Mouse (Mus musculus) midbrain, embryonic 12.5 days (tissue): ENCODE results near the gene Dock6. TPM values are rescaled to one million over a fixed set of nuclear protein-coding genes. Genes with fewer than 3 reads are reported as not detected.
A peak's percentile ranks its signal among the peaks of the same experiment; 100 is the strongest.
"Not testable (repeated sequence)": the region's sequence is repeated elsewhere in the genome, so short reads cannot be mapped to it uniquely, and the experiment has no call there.

ENCODE experiments used
- ATAC-seq: fragments of 200-750 bp; cut with Nextera tagmentation; 2 replicates; pipeline ENCODE4 v1.8.0; 2017; ENCODE audit warnings: low read depth, moderate TSS enrichment, moderate library complexity; ENCODE audit not compliant: low FRiP score
- H3K27ac ChIP-seq: fragments of 300-500 bp; sonication (generic); replicated peaks from 2 replicates; pipeline ENCODE4 v1.5.1; 2016; ENCODE audit warnings: mild to moderate bottlenecking
- H3K27me3 ChIP-seq: fragments of 300-500 bp; sonication (generic); 2 replicates; pipeline ENCODE4 v1.6.1; 2016; ENCODE audit warnings: mild to moderate bottlenecking
- H3K36me3 ChIP-seq: fragments of 300-500 bp; sonication (generic); 2 replicates; pipeline ENCODE4 v1.6.1; 2016
- H3K4me1 ChIP-seq: fragments of 300-500 bp; sonication (generic); 2 replicates; pipeline ENCODE4 v1.6.1; 2016
- H3K4me2 ChIP-seq: fragments of 300-500 bp; sonication (generic); replicated peaks from 2 replicates; pipeline ENCODE4 v1.6.1; 2016; ENCODE audit warnings: mild to moderate bottlenecking, moderate library complexity
- H3K4me3 ChIP-seq: fragments of 300-500 bp; sonication (generic); 2 replicates; pipeline ENCODE4 v1.5.1; 2016; ENCODE audit warnings: mild to moderate bottlenecking
- H3K9ac ChIP-seq: fragments of 300-500 bp; sonication (generic); replicated peaks from 2 replicates; pipeline ENCODE4 v1.6.1; 2016; ENCODE audit warnings: mild to moderate bottlenecking, moderate library complexity
- H3K9me3 ChIP-seq: fragments of 300-500 bp; sonication (generic); 2 replicates; pipeline ENCODE4 v1.6.1; 2016; ENCODE audit warnings: mild to moderate bottlenecking
- WGBS: fragments of 180-500 bp; shearing (Covaris S2); methylation state at CpG from one replicate; pipeline ENCODE4 v1.1.7; 2016; 5-methylcytosine and 5-hydroxymethylcytosine counted together
- polyA plus RNA-seq: library from polyadenylated mRNA; unstranded; fragments of >200 nt; fragmentation: Nextera tagmentation; extraction: Ambion mirVana; gene quantifications from 2 replicates; pipeline ENCODE4 v1.2.1, GENCODE M21; 2016

Gene Dock6
- polyA plus RNA-seq, 1 experiment from 2014 or later, result 24.5 TPM

- H3K4me2 ChIP-seq, result no peak overlapping the region
- 39% methylated on average over 13 of the region's 13 CpGs for WGBS
- no peak overlapping the region for H3K9ac ChIP-seq
- no peaks in the 10 kb centered on the region for H3K27me3 ChIP-seq
- no peaks in the 10 kb centered on the region for H3K4me1 ChIP-seq
- H3K36me3 ChIP-seq, result no peaks in the 10 kb centered on the region
- no peaks in the 10 kb centered on the region for H3K9me3 ChIP-seq
- no peak overlapping the region for H3K4me3 ChIP-seq
- peak; percentile 90 for ATAC-seq
- H3K27ac ChIP-seq, result no peak overlapping the region
Measured at GRCm38 (mm10) chr9:21803986-21804644, 48.3 kb downstream of the Dock6 start.

GRCm38 (mm10) chr9:21801591-21801990, 50.8 kb downstream of the Dock6 start:
- H3K4me3 ChIP-seq, result no peak overlapping the region
- no peak overlapping the region for H3K9ac ChIP-seq
- ATAC-seq, result no peak
- H3K36me3 ChIP-seq, result no peaks in the 10 kb centered on the region
- no peaks in the 10 kb centered on the region; the same call in 1 of the 2 replicates for H3K27me3 ChIP-seq
- H3K4me1 ChIP-seq, result peaks cover 10% of the 10 kb centered on the region
- H3K4me2 ChIP-seq, result no peak overlapping the region
- WGBS, result 89% methylated on average over 7 of the region's 7 CpGs
- H3K9me3 ChIP-seq, result no peaks in the 10 kb centered on the region
- no peak overlapping the region for H3K27ac ChIP-seq

DNA sequence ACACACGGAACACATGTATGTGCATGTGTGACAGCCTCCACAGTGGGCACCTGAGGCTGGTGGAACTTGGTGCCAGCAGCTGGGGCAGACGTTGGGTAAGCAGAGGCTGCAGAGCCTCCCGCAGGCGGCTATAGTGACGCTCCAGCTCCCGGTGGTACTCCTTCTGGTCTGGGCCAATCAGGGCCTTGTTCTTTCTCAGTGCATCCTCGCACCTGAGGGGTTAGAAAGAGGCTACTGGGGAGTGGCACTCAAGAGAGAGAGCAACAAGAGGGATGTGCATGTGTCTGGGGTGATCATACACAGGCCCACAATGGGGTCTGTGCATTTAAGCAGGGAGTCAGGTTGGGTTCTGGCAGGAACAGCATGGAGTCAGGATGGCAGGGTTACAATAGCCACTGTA, 51.3 kb downstream of the Dock6 start:
- no peaks in the 10 kb centered on the region; the same call in 1 of the 2 replicates for H3K27me3 ChIP-seq
- ATAC-seq, result no peak
- H3K4me2 ChIP-seq, result no peak overlapping the region
- H3K9me3 ChIP-seq, result no peaks in the 10 kb centered on the region
- WGBS, result 73% methylated on average over 7 of the region's 7 CpGs
- H3K27ac ChIP-seq, result no peak overlapping the region
- no peak overlapping the region for H3K9ac ChIP-seq
- no peak overlapping the region for H3K4me3 ChIP-seq
- H3K4me1 ChIP-seq, result peaks cover 14% of the 10 kb centered on the region
- H3K36me3 ChIP-seq, result no peaks in the 10 kb centered on the region

- H3K27me3 ChIP-seq, result no peaks in the 10 kb centered on the region; the same call in 1 of the 2 replicates
- H3K36me3 ChIP-seq, result peaks cover 12% of the 10 kb centered on the region
- H3K9me3 ChIP-seq, result no peaks in the 10 kb centered on the region
- ATAC-seq, result no peak
- no peak overlapping the region for H3K27ac ChIP-seq
- WGBS, result 49% methylated on average over 3 of the region's 3 CpGs
- peaks cover 16% of the 10 kb centered on the region for H3K4me1 ChIP-seq
- H3K9ac ChIP-seq, result no peak overlapping the region
- peak overlapping the region; percentile 68 for H3K4me3 ChIP-seq
- H3K4me2 ChIP-seq, result peak overlapping the region; percentile 82
Measured at GRCm38 (mm10) chr9:21799010-21799350, 53.5 kb downstream of the Dock6 start.

DNA sequence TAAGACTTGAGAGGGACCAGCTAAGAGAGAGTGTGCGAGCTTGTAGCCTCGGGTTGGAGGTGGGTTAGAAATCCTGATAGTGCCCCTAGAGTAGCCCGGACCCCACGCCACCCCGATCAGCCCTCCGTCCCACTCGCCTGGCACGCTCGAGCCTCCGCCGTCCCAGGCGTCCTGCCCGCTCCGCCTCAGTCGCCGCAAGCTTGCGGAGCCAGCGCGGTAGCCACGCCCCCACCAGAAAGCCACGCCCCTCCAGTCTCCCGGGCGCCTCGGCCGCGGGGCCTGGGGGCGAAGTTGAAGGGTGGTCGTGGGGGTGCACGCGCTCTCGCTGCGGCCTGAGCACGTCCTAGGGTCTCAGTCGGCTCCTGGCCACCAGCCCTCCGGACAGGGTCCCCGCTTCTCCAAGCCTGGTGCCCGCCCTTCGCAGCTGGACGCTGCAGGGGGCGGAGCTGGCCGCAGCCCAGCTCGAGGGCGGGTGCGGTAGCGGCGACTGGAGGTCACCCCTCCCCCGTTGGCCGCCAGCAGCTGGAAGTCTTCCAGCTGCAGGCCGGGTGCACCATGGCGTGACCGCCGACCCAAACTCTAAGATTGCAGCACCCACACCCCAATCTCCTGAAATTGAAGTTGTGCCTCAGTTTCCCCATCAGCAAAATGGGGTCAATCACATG, 54.0 kb downstream of the Dock6 start, which contains the start of gene Kank2:
TSS of gene Kank2 (minus strand) at position 400 of the 665 bp plus-strand sequence.
- Histone ChIP-seq H3K27ac (peak within 1 kb of the TSS; percentile 40), H3K9me3 (no peaks in the 10 kb centered on the region), H3K4me2 (peak within 1 kb of the TSS; percentile 82), H3K27me3 (no peaks in the 10 kb centered on the region; the same call in 1 of the 2 replicates), H3K36me3 (peaks cover 17% of the 10 kb centered on the region), H3K4me3 (peak within 1 kb of the TSS; percentile 68), H3K4me1 (peaks cover 16% of the 10 kb centered on the region), H3K9ac (peak within 1 kb of the TSS; percentile 66)
- under 1% methylated on average over 52 of the region's 52 CpGs for WGBS
- ATAC-seq, result peak; percentile 84

GRCm38 (mm10) chr9:21797921-21798344, 54.5 kb downstream of the Dock6 start:
- Histone ChIP-seq H3K4me3 (peak overlapping the region; percentile 68), H3K4me1 (peaks cover 16% of the 10 kb centered on the region), H3K9me3 (no peaks in the 10 kb centered on the region), H3K4me2 (peak overlapping the region; percentile 82), H3K36me3 (peaks cover 19% of the 10 kb centered on the region), H3K27ac (peak overlapping the region; percentile 40), H3K9ac (peak overlapping the region; percentile 66), H3K27me3 (no peaks in the 10 kb centered on the region; the same call in 1 of the 2 replicates)
- ATAC-seq, result peak; percentile 63; the same call in 1 of the 2 replicates
- WGBS, result 2% methylated on average over 25 of the region's 26 CpGs

DNA sequence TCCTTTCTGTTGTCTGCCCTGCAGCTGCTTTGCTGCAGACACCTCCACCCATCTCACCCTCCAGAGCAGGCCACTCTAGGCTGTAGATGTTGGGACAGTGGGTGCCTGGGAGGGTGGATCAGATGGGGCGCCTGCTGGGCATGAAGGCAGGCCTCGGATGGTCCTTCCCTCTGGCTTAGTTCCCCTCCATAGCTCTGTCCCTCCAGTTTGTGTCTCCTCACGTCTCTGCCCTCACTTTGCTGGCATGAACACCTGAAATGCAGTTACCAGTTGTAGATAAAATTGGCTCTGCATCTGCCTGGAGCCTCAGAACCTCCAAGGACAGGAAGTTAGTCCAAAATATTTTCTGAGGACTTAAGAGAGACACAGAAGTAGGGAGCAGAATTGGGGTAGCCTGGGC, 55.5 kb downstream of the Dock6 start:
- H3K27ac ChIP-seq, result no peak overlapping the region
- peak overlapping the region; percentile 82; the same call in 1 of the 2 replicates for H3K4me2 ChIP-seq
- no peaks in the 10 kb centered on the region for H3K9me3 ChIP-seq
- peaks cover 19% of the 10 kb centered on the region for H3K36me3 ChIP-seq
- no peaks in the 10 kb centered on the region; the same call in 1 of the 2 replicates for H3K27me3 ChIP-seq
- ATAC-seq, result no peak
- peaks cover 17% of the 10 kb centered on the region for H3K4me1 ChIP-seq
- 76% methylated on average over 3 of the region's 3 CpGs for WGBS
- H3K4me3 ChIP-seq, result no peak overlapping the region
- no peak overlapping the region for H3K9ac ChIP-seq

DNA sequence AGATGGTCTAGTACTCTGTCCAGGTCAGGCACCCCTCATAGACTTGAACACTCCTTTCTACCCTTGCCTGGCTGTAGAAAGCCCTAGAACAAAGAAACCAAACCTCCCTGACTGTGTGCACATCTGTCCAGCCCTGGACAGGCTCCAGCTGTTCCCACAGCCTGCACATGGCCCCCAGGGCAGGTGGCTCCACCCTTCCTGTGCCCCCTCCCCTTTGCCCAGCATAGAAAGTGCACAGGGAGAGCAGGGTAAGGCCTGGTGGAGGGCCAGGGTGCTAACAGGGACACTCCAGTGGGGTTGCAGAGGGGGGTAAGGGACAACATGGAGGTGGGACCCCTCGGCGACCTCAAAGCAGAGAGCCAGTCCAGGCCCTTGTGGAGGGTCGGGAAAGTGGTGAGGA, 56.2 kb downstream of the Dock6 start:
- Histone ChIP-seq H3K4me2 (0 out of 2 replicates have a peak overlapping the region, but pooled peaks have one; percentile 1), H3K4me3 (no peak overlapping the region), H3K27me3 (no peaks in the 10 kb centered on the region; the same call in 1 of the 2 replicates), H3K36me3 (peaks cover 19% of the 10 kb centered on the region), H3K9ac (0 out of 2 replicates have a peak overlapping the region, but pooled peaks have one; percentile 28), H3K9me3 (no peaks in the 10 kb centered on the region), H3K4me1 (peaks cover 19% of the 10 kb centered on the region), H3K27ac (no peak overlapping the region)
- 69% methylated on average over 3 of the region's 3 CpGs for WGBS
- no peak for ATAC-seq

GRCm38 (mm10) chr9:21795579-21795978, 56.9 kb downstream of the Dock6 start:
- peaks cover 19% of the 10 kb centered on the region for H3K36me3 ChIP-seq
- H3K4me2 ChIP-seq, result no peak overlapping the region
- no peak for ATAC-seq
- WGBS, result 83% methylated on average over 5 of the region's 5 CpGs
- H3K27ac ChIP-seq, result no peak overlapping the region; the same call in 1 of the 2 replicates
- no peaks in the 10 kb centered on the region for H3K9me3 ChIP-seq
- H3K4me1 ChIP-seq, result peaks cover 19% of the 10 kb centered on the region
- no peak overlapping the region for H3K4me3 ChIP-seq
- H3K27me3 ChIP-seq, result no peaks in the 10 kb centered on the region; the same call in 1 of the 2 replicates
- H3K9ac ChIP-seq, result no peak overlapping the region

- Histone ChIP-seq H3K9me3 (no peaks in the 10 kb centered on the region), H3K4me2 (no peak overlapping the region), H3K4me1 (peaks cover 19% of the 10 kb centered on the region), H3K27me3 (no peaks in the 10 kb centered on the region; the same call in 1 of the 2 replicates), H3K4me3 (no peak overlapping the region), H3K36me3 (peaks cover 19% of the 10 kb centered on the region), H3K27ac (no peak overlapping the region), H3K9ac (no peak overlapping the region)
- WGBS, result 95% methylated on average over 25 of the region's 25 CpGs
- no peak for ATAC-seq
Measured at GRCm38 (mm10) chr9:21794925-21795324, 57.5 kb downstream of the Dock6 start.

- H3K9ac ChIP-seq, result no peak overlapping the region
Measured at GRCm38 (mm10) chr9:21794344-21794834, 58.0 kb downstream of the Dock6 start.

GRCm38 (mm10) chr9:21793507-21793906, 58.9 kb downstream of the Dock6 start:
- not testable (repeated sequence) for H3K4me2 ChIP-seq, ATAC-seq, H3K9ac ChIP-seq, H3K4me3 ChIP-seq, H3K27ac ChIP-seq, H3K27me3 ChIP-seq, H3K9me3 ChIP-seq
- WGBS, result 98% methylated on average over 6 of the region's 6 CpGs
- Histone ChIP-seq H3K36me3 (peaks cover 19% of the 10 kb centered on the region), H3K4me1 (peaks cover 19% of the 10 kb centered on the region)

More at GRCm38 (mm10) chr9:21794344-21794834, 58.0 kb downstream of the Dock6 start:
- Histone ChIP-seq H3K9me3 (no peaks in the 10 kb centered on the region), H3K4me3 (no peak overlapping the region), H3K4me2 (no peak overlapping the region), H3K27me3 (no peaks in the 10 kb centered on the region; the same call in 1 of the 2 replicates), H3K27ac (no peak overlapping the region), H3K4me1 (peaks cover 19% of the 10 kb centered on the region), H3K36me3 (peaks cover 19% of the 10 kb centered on the region)
- no peak for ATAC-seq
- WGBS, result 95% methylated on average over 18 of the region's 18 CpGs
